Mouse (Mus musculus): ENCODE results near the gene Retn. TPM values are rescaled to one million over a fixed set of nuclear protein-coding genes. Genes with fewer than 3 reads are reported as not detected.

Gene Retn
- polyA plus RNA-seq, 1 experiment from 2014 or later, result not detected

DNA sequence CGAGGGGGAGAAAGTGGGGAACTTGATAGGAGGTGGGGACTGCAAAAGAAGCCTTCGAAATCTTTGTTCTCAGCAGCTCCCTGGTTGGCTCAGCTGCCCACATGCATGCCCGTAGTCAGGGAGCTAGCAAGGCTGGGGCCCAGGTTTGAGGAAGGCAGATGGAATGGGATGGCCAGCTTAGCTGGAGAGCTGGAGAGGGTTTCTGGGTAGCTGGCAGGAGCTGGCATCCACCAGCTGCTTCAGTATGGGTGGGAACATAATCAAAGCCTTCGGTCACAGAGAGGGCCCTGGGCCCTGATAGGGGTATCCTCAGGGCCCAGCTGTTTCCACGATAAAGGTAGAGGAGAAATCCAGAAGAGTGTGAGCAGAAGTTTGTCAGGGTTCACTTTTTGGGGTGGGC lies 26.9 kb downstream of the Retn start:
- Histone ChIP-seq H3K4me2 (no peak overlapping the region), H3K27ac (ENCODE audit: poor library complexity, severe bottlenecking) (no peak overlapping the region), H3K36me3 (peaks cover 39% of the 10 kb centered on the region), H3K9ac (no peak overlapping the region), H3K27me3 (replicated peaks) (no peaks in the 10 kb centered on the region), H3K4me3 (no peak overlapping the region), H3K9me3 (replicated peaks) (no peaks in the 10 kb centered on the region), H3K4me1 (replicated peaks) (peaks cover 6% of the 10 kb centered on the region)
- 81% methylated on average over 5 of the region's 5 CpGs for WGBS
- no peak for ATAC-seq (ENCODE audit: insufficient number of reproducible peaks, low FRiP score)

DNA sequence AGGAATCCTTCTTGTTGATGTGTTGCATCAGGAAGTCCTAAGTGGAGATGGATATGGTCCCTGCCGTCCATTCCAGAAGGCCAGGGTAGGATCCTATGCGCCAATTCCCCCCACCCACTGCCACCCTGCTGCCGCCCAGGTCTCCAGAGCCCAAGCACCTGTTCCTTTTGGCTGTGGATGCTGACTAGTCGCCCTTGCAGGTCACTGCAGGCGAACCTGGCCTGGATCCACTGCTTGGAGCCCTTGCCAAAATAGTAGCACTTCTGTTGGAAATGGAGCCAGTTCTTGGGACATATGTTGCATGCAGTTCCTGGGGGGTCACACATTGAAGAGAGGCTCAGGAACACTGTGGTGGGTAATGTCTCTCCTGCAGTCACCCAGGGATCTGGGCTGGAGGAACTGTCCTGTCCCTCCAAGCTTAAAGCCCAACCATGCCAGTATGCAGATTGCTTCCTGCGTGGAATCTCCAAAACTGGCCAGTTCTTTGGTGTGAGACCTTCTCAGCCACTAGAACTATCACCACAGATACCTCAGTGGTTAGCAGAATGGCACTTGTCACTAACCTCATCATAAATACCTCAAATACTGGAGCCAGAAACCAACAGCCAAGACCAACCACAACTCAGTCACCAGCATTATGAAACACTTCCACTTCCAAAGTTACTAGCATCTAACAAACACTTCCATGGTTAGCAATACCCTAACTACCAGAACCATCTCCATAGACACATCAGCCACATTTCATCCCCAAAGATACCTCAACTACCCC lies 28.0 kb downstream of the Retn start:
- Histone ChIP-seq H3K27me3 (replicated peaks) (no peaks in the 10 kb centered on the region), H3K9me3 (replicated peaks) (no peaks in the 10 kb centered on the region), H3K9ac (no peak overlapping the region), H3K36me3 (peaks cover 39% of the 10 kb centered on the region), H3K27ac (ENCODE audit: poor library complexity, severe bottlenecking) (no peak overlapping the region), H3K4me3 (no peak overlapping the region), H3K4me1 (replicated peaks) (no peaks in the 10 kb centered on the region), H3K4me2 (no peak overlapping the region)
- no peak for ATAC-seq (ENCODE audit: insufficient number of reproducible peaks, low FRiP score)
- WGBS, result 74% methylated on average over 6 of the region's 6 CpGs

DNA sequence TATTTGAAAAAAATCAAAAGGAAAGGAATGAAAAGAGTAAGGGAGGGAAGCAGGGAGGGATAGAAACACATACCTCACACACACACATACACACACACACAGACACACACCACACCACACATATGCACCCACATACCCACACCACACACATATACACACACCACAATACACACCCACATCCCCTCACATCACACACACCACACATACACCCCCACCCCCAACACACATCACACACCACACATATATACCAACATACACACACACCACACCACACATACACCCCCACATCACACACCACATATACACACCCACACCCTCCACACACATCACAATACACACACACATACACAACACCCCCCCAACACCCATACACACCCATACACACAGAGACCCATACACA lies 29.0 kb downstream of the Retn start:
- Histone ChIP-seq H3K9ac (no peak overlapping the region), H3K4me1 (replicated peaks) (no peaks in the 10 kb centered on the region), H3K36me3 (peaks cover 31% of the 10 kb centered on the region), H3K9me3 (replicated peaks) (no peaks in the 10 kb centered on the region), H3K27me3 (replicated peaks) (no peaks in the 10 kb centered on the region), H3K4me2 (no peak overlapping the region), H3K4me3 (no peak overlapping the region), H3K27ac (ENCODE audit: poor library complexity, severe bottlenecking) (no peak overlapping the region)
- no peak for ATAC-seq (ENCODE audit: insufficient number of reproducible peaks, low FRiP score)

DNA sequence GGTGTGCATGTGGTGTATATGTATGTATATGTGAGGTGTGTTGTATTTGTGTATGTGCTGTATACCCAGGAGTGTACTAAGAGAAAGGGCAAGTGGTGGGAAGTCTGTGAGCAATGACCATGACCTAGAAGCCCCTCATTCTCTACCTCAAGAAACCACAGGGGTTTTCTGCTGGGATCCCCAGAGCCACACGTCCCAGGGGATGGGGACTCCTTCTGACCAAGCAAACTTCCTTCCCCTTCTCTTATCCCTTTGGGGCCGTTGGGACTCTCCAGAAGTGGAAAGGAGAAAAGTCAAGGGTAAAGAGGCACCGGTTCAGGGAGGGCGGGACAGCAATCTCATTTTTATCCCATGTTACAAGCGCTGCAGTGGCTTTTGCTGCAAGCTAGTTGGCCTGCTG lies 29.9 kb downstream of the Retn start:
- Histone ChIP-seq H3K4me1 (replicated peaks) (no peaks in the 10 kb centered on the region), H3K9me3 (replicated peaks) (no peaks in the 10 kb centered on the region), H3K9ac (no peak overlapping the region), H3K27ac (ENCODE audit: poor library complexity, severe bottlenecking) (no peak overlapping the region), H3K36me3 (peaks cover 22% of the 10 kb centered on the region), H3K4me3 (no peak overlapping the region), H3K27me3 (replicated peaks) (no peaks in the 10 kb centered on the region), H3K4me2 (no peak overlapping the region)
- WGBS, result 57% methylated on average over 5 of the region's 5 CpGs
- no peak for ATAC-seq (ENCODE audit: insufficient number of reproducible peaks, low FRiP score)

DNA sequence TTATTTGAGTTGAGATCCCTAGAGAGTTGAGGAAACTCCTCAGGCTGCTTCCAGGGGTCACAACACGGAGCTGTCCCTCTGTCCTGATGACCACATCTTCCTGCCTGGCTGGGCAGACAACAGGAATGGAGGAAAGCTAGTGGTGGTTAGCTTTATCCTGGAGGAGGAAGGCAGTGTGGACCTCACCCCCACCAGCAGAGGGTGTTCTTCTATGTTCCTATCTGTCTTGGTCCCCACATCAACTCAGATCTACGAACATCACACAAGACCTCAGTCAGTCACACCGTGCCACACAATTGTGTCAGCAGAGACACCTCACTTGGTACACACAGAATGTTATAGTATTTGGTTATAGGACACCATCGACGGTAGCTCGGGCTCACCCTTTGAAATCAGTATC lies 32.0 kb downstream of the Retn start:
- Histone ChIP-seq H3K4me1 (replicated peaks) (no peaks in the 10 kb centered on the region), H3K4me2 (no peak overlapping the region), H3K9ac (no peak overlapping the region), H3K36me3 (0 out of 2 replicates have a peak, but pooled peaks cover 4% of the 10 kb centered on the region), H3K27ac (ENCODE audit: poor library complexity, severe bottlenecking) (no peak overlapping the region), H3K4me3 (no peak overlapping the region), H3K27me3 (replicated peaks) (no peaks in the 10 kb centered on the region), H3K9me3 (replicated peaks) (no peaks in the 10 kb centered on the region)
- ATAC-seq (ENCODE audit: insufficient number of reproducible peaks, low FRiP score), result no peak
- WGBS, result 69% methylated on average over 6 of the region's 6 CpGs

DNA sequence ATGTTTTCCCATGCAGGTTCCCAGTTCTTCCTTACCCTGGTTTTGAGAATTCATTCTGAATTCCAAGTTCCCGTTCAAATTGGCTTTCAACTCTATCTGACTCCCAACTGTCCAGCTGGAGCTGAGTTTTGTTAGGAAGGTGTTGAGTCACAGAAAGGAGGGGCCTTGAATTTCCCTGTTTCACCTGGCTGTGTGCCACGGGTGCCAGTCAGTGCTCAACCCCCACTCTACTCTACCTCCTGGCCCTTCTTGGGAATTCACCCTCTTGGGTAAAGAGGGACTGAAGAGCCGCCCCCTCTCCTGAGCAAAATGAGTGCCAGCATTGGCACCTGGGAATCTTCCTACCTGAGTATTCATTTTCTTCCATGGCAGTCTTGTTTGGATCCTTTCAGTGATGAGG lies 35.2 kb downstream of the Retn start:
- Histone ChIP-seq H3K4me1 (replicated peaks) (no peaks in the 10 kb centered on the region), H3K27ac (ENCODE audit: poor library complexity, severe bottlenecking) (no peak overlapping the region), H3K27me3 (replicated peaks) (no peaks in the 10 kb centered on the region), H3K4me2 (no peak overlapping the region), H3K4me3 (no peak overlapping the region), H3K9ac (no peak overlapping the region), H3K9me3 (replicated peaks) (no peaks in the 10 kb centered on the region), H3K36me3 (no peaks in the 10 kb centered on the region)
- WGBS, result 66% methylated on average over 3 of the region's 3 CpGs
- ATAC-seq (ENCODE audit: insufficient number of reproducible peaks, low FRiP score), result no peak

DNA sequence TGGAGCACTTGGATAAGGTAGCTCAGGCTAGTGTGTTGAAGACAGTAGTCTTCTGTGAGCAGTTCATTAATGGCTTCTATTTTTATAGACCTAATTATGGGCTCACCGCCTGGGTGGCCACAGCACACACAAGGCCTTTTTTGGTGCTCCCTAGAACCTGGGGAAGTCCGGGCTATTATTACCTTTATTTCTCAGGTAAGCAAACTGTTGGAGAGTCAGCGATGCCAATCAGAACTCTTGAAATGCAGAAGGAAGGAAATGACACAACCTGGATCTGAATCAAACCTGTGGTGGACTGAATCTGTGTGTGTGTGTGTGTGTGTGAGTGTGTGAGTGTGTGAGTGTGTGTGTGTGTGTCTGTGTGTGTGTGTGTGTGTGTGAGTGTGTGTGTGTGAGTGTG lies 38.6 kb downstream of the Retn start, which contains the start of gene Fcer2a:
Gene Fcer2a, minus strand, starts transcription at position 55 of the 400 bp plus-strand sequence.
- Histone ChIP-seq H3K27ac (ENCODE audit: poor library complexity, severe bottlenecking) (no peak within 1 kb of the TSS), H3K4me3 (no peak within 1 kb of the TSS), H3K9me3 (replicated peaks) (no peaks in the 10 kb centered on the region), H3K9ac (no peak within 1 kb of the TSS), H3K4me2 (no peak within 1 kb of the TSS), H3K36me3 (no peaks in the 10 kb centered on the region), H3K27me3 (replicated peaks) (no peaks in the 10 kb centered on the region), H3K4me1 (replicated peaks) (no peaks in the 10 kb centered on the region)
- 74% methylated on average over 3 of the region's 3 CpGs for WGBS
- ATAC-seq (ENCODE audit: insufficient number of reproducible peaks, low FRiP score), result no peak

DNA sequence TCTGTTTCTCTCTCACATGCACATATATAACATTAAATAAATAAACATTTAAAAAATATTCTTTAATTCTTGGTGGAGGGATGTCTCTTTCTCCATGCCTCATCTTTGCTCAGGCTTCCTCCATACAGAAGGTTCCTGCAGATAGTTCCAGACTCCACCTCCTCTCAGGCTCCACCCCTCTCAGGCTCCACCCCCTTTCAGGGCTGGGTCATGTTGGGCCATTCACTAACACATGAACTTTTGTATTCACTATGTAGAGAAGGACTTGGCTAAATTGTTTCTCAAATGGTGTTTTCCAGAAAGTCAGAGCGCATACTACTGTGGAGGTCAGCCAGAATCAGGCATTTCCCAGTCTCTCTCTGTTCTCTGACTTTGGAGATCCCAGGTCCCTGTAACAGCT lies 45.9 kb downstream of the Retn start:
- H3K4me1 ChIP-seq (replicated peaks), result no peaks in the 10 kb centered on the region
- 94% methylated on average over 1 of the region's 1 CpGs for WGBS
- no peak for ATAC-seq (ENCODE audit: insufficient number of reproducible peaks, low FRiP score)
- no peaks in the 10 kb centered on the region for H3K27me3 ChIP-seq (replicated peaks)
- no peak overlapping the region for H3K4me3 ChIP-seq
- H3K27ac ChIP-seq (ENCODE audit: poor library complexity, severe bottlenecking), result no peak overlapping the region
- no peak overlapping the region for H3K9ac ChIP-seq
- no peaks in the 10 kb centered on the region for H3K36me3 ChIP-seq
- no peaks in the 10 kb centered on the region for H3K9me3 ChIP-seq (replicated peaks)
- no peak overlapping the region for H3K4me2 ChIP-seq

DNA sequence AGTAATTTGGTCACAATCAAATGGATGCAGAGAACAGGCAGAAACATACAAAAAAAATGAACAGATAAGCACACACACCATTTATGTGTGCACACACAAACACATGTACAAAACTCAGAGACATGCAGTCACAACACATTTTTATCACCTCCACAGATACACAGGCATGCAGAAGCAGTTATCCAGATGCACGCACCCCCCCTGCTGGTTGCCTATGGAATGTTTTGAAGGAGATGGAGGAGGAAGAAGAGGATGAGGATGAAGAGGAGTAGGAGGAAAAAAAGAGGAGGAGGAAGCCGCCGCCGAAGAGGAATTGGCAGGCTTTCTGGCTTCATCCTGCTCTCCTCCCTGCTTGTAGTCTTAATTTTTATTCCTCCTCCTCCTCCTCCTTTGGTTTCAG lies 50.1 kb downstream of the Retn start:
- H3K9ac ChIP-seq, result no peak overlapping the region
- H3K4me3 ChIP-seq, result no peak overlapping the region
- H3K27ac ChIP-seq (ENCODE audit: poor library complexity, severe bottlenecking), result no peak overlapping the region
- H3K4me2 ChIP-seq, result no peak overlapping the region
- H3K27me3 ChIP-seq (replicated peaks), result no peaks in the 10 kb centered on the region
- no peaks in the 10 kb centered on the region for H3K36me3 ChIP-seq
- H3K4me1 ChIP-seq (replicated peaks), result 0 out of 2 replicates have a peak, but pooled peaks cover 4% of the 10 kb centered on the region
- 52% methylated on average over 4 of the region's 4 CpGs for WGBS
- H3K9me3 ChIP-seq (replicated peaks), result no peaks in the 10 kb centered on the region
- ATAC-seq (ENCODE audit: insufficient number of reproducible peaks, low FRiP score), result no peak

DNA sequence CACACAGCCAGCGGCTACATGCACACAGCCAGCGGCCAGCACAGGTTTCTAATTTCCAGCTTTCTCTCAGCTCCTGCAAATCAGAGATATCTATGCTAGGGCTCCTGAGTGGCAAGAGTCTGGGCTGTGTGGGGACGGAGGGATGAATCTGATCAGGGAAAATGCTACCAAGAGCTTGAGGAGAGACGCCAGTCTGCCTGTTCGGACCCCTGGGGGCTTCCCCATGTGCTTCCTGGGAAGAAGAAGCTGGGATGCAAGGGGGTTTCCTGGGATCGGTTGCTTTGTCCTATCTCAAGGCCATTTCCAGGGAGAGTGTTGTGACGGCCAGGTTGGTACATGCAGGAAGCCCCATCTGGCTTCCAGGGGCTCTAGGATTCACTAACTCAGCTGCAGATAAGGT lies 52.0 kb downstream of the Retn start:
- ATAC-seq (ENCODE audit: insufficient number of reproducible peaks, low FRiP score), result no peak
- no peaks in the 10 kb centered on the region for H3K9me3 ChIP-seq (replicated peaks)
- no peak overlapping the region for H3K4me3 ChIP-seq
- no peaks in the 10 kb centered on the region for H3K27me3 ChIP-seq (replicated peaks)
- H3K9ac ChIP-seq, result no peak overlapping the region
- H3K4me1 ChIP-seq (replicated peaks), result 0 out of 2 replicates have a peak, but pooled peaks cover 4% of the 10 kb centered on the region
- H3K36me3 ChIP-seq, result no peaks in the 10 kb centered on the region
- 51% methylated on average over 7 of the region's 7 CpGs for WGBS
- H3K4me2 ChIP-seq, result no peak overlapping the region
- no peak overlapping the region for H3K27ac ChIP-seq (ENCODE audit: poor library complexity, severe bottlenecking)
